Mouse (Mus musculus): Measurements from ENCODE around the gene Bdkrb1. TPM values are rescaled to one million over a fixed set of nuclear protein-coding genes. Genes with fewer than 3 reads are reported as not detected.

Gene Bdkrb1
- polyA plus RNA-seq, 1 experiment from 2014 or later: not detected

DNA sequence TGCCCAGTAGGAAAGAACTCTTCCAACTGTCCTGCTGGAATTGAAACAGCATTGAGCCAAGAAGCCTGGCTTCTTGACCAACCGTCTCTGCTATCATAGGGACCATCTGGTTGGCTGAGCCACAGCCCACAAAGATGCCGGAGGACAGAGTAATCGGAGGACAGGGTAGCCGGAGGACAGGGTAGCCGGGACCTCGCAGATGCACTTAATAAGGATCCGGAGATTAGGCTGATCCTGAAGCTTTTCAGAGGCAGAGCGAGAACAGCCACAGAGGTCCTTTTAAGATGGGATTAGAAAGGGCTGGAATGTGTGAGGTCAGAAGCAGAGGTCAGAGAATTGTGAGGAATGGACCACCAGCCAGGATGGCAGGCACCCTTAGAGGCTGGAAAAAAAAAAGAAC, 2.3 kb downstream of the Bdkrb1 start:
- no peak overlapping the region for H3K9ac ChIP-seq (ENCODE audit: low read depth, low read length)
- H3K4me3 ChIP-seq (ENCODE audit: low read depth, low read length): no peak overlapping the region
- H3K27me3 ChIP-seq (ENCODE audit: control insufficient read depth, insufficient read depth, low read length): no peaks in the 10 kb centered on the region
- H3K27ac ChIP-seq (ENCODE audit: low read depth, low read length): no peak overlapping the region
- H3K4me1 ChIP-seq (replicated peaks; ENCODE audit: control insufficient read depth, insufficient read depth, low read length): no peaks in the 10 kb centered on the region
- ATAC-seq (ENCODE audit: low FRiP score) (no peak), DNase-seq (ENCODE audit: low spot score) (no peak)
- H3K9me3 ChIP-seq (ENCODE audit: control insufficient read depth, low read length): no peaks in the 10 kb centered on the region
- no peak overlapping the region for H3K4me2 ChIP-seq (replicated peaks; ENCODE audit: low read depth, low read length)
- 20% methylated on average over 8 of the region's 8 CpGs for WGBS
- no peaks in the 10 kb centered on the region for H3K36me3 ChIP-seq (ENCODE audit: control insufficient read depth, insufficient read depth, low read length)

DNA sequence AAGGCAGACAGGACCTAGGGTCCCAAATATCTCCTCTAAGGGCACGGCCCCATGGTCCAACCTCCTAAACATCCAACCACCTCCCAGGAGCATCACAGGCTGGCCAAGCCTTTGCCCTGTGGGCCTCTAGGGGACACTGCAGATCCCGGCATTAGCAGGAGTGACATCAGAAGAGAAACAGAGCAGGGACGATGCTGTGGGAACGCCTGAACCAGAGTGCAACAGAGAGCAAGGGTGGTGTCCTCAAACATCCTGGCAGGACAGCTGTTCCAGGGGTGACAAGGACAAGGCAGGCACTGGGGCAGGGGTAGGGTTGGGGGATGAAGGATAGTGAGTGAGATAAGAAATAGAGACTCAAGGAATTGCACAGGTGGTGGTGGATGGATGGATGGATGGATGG, 4.0 kb downstream of the Bdkrb1 start:
- Histone ChIP-seq H3K36me3 (ENCODE audit: control insufficient read depth, insufficient read depth, low read length) (no peaks in the 10 kb centered on the region), H3K9ac (ENCODE audit: low read depth, low read length) (no peak overlapping the region), H3K4me1 (replicated peaks; ENCODE audit: control insufficient read depth, insufficient read depth, low read length) (no peaks in the 10 kb centered on the region), H3K9me3 (ENCODE audit: control insufficient read depth, low read length) (no peaks in the 10 kb centered on the region), H3K4me3 (ENCODE audit: low read depth, low read length) (no peak overlapping the region), H3K27me3 (ENCODE audit: control insufficient read depth, insufficient read depth, low read length) (no peaks in the 10 kb centered on the region), H3K27ac (ENCODE audit: low read depth, low read length) (no peak overlapping the region), H3K4me2 (replicated peaks; ENCODE audit: low read depth, low read length) (no peak overlapping the region)
- WGBS: 80% methylated on average over 4 of the region's 4 CpGs
- DNase-seq (ENCODE audit: low spot score) (no peak), ATAC-seq (ENCODE audit: low FRiP score) (no peak)

DNA sequence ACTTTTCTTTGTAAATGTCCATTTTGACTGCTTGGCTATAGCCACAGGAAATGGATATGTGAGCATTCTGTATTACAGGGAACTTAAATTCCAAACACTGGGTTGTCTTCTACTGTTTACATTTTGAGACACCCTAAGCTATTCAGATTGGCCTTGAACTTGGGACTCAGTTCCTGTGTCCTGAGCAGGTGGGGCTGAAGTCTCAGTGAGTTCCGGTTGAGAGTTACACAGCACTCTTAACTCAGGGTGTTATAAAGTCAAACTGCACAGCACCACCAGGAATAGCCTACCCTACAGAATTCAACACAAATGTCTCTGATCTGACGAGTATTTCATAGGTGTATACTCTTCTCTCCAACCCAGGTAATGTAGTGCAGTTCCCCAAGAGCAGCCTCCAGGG, 8.2 kb downstream of the Bdkrb1 start:
- Histone ChIP-seq H3K4me1 (replicated peaks; ENCODE audit: control insufficient read depth, insufficient read depth, low read length) (no peaks in the 10 kb centered on the region), H3K36me3 (ENCODE audit: control insufficient read depth, insufficient read depth, low read length) (no peaks in the 10 kb centered on the region), H3K4me3 (ENCODE audit: low read depth, low read length) (no peak overlapping the region), H3K27me3 (ENCODE audit: control insufficient read depth, insufficient read depth, low read length) (no peaks in the 10 kb centered on the region), H3K27ac (ENCODE audit: low read depth, low read length) (no peak overlapping the region), H3K9ac (ENCODE audit: low read depth, low read length) (no peak overlapping the region), H3K9me3 (ENCODE audit: control insufficient read depth, low read length) (no peaks in the 10 kb centered on the region), H3K4me2 (replicated peaks; ENCODE audit: low read depth, low read length) (no peak overlapping the region)
- 91% methylated on average over 2 of the region's 2 CpGs for WGBS
- DNase-seq (ENCODE audit: low spot score): no peak
- ATAC-seq (ENCODE audit: low FRiP score): no peak

DNA sequence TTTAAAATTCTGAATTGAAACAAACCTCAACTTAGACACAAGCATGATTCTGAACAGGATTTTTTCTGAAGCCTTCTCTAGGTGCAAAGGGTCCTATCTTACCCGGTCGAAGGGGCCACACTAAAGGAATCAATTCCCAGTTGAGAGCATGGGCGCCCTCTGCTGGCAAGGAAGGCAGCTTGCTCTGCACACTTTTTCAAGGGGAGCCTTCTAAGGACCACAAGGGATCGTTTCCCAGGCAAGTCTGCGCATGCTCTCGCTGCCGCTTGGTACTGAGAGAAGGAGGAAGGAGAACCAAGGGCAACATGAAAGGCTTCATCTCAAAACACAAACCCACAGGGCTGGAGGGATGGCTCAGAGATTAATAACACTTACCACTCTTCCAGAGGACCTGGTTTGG, 8.9 kb downstream of the Bdkrb1 start:
- ATAC-seq (ENCODE audit: low FRiP score): peak; percentile 40; the same call in 1 of the 2 replicates
- no peaks in the 10 kb centered on the region for H3K9me3 ChIP-seq (ENCODE audit: control insufficient read depth, low read length)
- no peak overlapping the region for H3K4me3 ChIP-seq (ENCODE audit: low read depth, low read length)
- H3K27me3 ChIP-seq (ENCODE audit: control insufficient read depth, insufficient read depth, low read length): no peaks in the 10 kb centered on the region
- no peak overlapping the region for H3K4me2 ChIP-seq (replicated peaks; ENCODE audit: low read depth, low read length)
- H3K4me1 ChIP-seq (replicated peaks; ENCODE audit: control insufficient read depth, insufficient read depth, low read length): no peaks in the 10 kb centered on the region
- no peaks in the 10 kb centered on the region for H3K36me3 ChIP-seq (ENCODE audit: control insufficient read depth, insufficient read depth, low read length)
- no peak overlapping the region for H3K9ac ChIP-seq (ENCODE audit: low read depth, low read length)
- H3K27ac ChIP-seq (ENCODE audit: low read depth, low read length): no peak overlapping the region
- 13% methylated on average over 7 of the region's 7 CpGs for WGBS
- peak; percentile 86 for DNase-seq (ENCODE audit: low spot score)

DNA sequence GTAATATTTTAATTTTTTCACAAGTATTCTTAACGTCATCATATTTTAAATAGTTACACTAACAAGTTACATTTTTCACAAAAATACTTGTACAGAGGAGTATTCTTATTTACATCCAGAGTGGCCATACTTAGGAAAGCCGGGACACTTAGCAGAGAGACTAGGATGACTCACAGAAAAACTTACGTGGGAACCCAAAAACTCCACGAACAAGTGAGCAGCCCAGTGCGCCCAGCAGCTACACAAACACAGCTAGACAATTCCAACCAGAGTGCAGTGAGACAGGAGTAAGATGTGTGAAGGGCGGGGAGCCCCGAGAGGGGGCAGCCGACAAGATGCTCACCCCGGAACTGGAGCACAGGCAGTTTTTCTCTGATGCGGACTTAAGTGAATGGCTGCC, 10.7 kb downstream of the Bdkrb1 start:
- 92% methylated on average over 10 of the region's 10 CpGs for WGBS
- DNase-seq (ENCODE audit: low spot score): no peak
- no peak for ATAC-seq (ENCODE audit: low FRiP score)

DNA sequence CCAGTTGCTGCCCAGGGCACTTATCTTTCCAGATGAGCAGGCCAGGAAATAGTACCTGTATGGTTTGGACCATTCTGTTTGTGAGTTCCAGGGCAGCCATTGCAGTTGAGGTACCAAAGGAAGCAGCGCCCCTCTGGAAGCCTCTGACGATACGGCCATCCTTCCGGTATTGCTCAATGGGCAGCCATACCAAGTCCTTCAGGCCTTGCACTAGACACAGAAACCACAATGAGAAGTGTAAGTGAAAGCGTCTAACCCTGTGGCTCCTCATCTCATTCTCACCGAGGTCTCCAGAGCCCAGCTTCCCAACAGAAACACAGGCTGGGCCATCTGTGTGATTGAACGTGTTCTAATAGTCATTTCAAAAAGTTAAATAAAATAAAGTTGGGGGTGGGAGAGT, 19.2 kb downstream of the Bdkrb1 start:
- DNase-seq (ENCODE audit: low spot score) (no peak), ATAC-seq (ENCODE audit: low FRiP score) (no peak)
- Histone ChIP-seq H3K27ac (ENCODE audit: low read depth, low read length) (no peak overlapping the region), H3K9me3 (ENCODE audit: control insufficient read depth, low read length) (no peaks in the 10 kb centered on the region), H3K9ac (ENCODE audit: low read depth, low read length) (no peak overlapping the region), H3K36me3 (ENCODE audit: control insufficient read depth, insufficient read depth, low read length) (peaks cover 9% of the 10 kb centered on the region; the same call in 1 of the 2 replicates), H3K4me2 (replicated peaks; ENCODE audit: low read depth, low read length) (no peak overlapping the region), H3K4me1 (replicated peaks; ENCODE audit: control insufficient read depth, insufficient read depth, low read length) (no peaks in the 10 kb centered on the region), H3K4me3 (ENCODE audit: low read depth, low read length) (no peak overlapping the region), H3K27me3 (ENCODE audit: control insufficient read depth, insufficient read depth, low read length) (no peaks in the 10 kb centered on the region)
- 93% methylated on average over 7 of the region's 7 CpGs for WGBS

More for the DNA sequence above, 10.7 kb downstream of the Bdkrb1 start:
- Histone ChIP-seq H3K4me3 (ENCODE audit: low read depth, low read length) (no peak overlapping the region), H3K4me1 (replicated peaks; ENCODE audit: control insufficient read depth, insufficient read depth, low read length) (no peaks in the 10 kb centered on the region), H3K9me3 (ENCODE audit: control insufficient read depth, low read length) (no peaks in the 10 kb centered on the region), H3K9ac (ENCODE audit: low read depth, low read length) (no peak overlapping the region), H3K4me2 (replicated peaks; ENCODE audit: low read depth, low read length) (no peak overlapping the region), H3K36me3 (ENCODE audit: control insufficient read depth, insufficient read depth, low read length) (no peaks in the 10 kb centered on the region), H3K27me3 (ENCODE audit: control insufficient read depth, insufficient read depth, low read length) (no peaks in the 10 kb centered on the region), H3K27ac (ENCODE audit: low read depth, low read length) (no peak overlapping the region)

DNA sequence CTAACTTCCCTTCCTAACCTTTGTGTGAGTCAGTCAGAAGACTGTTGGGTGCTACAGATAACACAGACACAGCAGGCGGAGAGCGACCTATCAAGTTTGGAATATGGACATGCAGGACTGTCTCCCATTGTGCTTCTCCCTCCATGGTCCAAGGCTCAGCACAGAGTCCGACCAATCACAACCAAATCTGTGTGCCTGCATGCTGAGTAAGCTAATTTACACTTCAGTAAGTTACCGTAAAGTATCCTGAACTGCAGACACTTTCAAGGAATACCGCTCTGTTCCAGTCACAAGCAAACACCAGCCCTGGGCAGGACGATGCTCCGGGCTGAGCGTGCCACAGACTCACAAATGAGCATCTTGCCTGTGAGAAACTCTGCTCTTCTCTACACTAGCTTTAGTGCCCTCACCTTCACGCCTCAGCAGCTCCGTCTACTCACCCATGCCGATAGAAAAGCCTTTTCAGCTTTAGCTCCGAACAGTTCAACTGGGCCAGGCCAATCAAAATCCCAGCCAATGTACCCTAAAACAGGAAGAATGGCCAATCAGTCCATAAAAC, 20.2 kb downstream of the Bdkrb1 start:
- Histone ChIP-seq H3K4me1 (replicated peaks; ENCODE audit: control insufficient read depth, insufficient read depth, low read length) (no peaks in the 10 kb centered on the region), H3K27ac (ENCODE audit: low read depth, low read length) (no peak overlapping the region), H3K9me3 (ENCODE audit: control insufficient read depth, low read length) (no peaks in the 10 kb centered on the region), H3K4me2 (replicated peaks; ENCODE audit: low read depth, low read length) (no peak overlapping the region), H3K27me3 (ENCODE audit: control insufficient read depth, insufficient read depth, low read length) (no peaks in the 10 kb centered on the region), H3K9ac (ENCODE audit: low read depth, low read length) (no peak overlapping the region), H3K36me3 (ENCODE audit: control insufficient read depth, insufficient read depth, low read length) (peaks cover 10% of the 10 kb centered on the region; the same call in 1 of the 2 replicates), H3K4me3 (ENCODE audit: low read depth, low read length) (no peak overlapping the region)
- 74% methylated on average over 12 of the region's 12 CpGs for WGBS
- ATAC-seq (ENCODE audit: low FRiP score): no peak
- DNase-seq (ENCODE audit: low spot score): no peak

DNA sequence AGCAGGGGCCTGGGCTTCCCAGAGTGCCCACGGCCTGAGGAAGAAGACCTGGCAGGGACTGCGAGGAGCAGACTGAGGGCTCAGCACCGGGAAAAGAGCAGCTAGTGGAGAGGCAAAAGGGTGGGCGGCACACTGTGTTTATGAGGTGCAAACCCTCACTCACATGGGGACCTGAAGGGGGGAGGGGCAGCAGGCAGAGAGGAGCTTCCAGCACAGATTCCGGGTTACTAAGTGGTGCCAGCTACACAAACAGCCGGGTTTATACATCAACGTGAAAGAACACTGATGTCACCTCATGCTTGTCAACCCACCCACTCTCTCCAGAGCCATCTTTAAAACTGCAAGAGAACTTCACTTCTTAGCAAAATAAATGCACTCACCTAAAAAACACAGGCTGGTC, 22.9 kb downstream of the Bdkrb1 start:
- Histone ChIP-seq H3K36me3 (ENCODE audit: control insufficient read depth, insufficient read depth, low read length) (peaks cover 6% of the 10 kb centered on the region; the same call in 1 of the 2 replicates), H3K27me3 (ENCODE audit: control insufficient read depth, insufficient read depth, low read length) (no peaks in the 10 kb centered on the region), H3K4me1 (replicated peaks; ENCODE audit: control insufficient read depth, insufficient read depth, low read length) (no peaks in the 10 kb centered on the region), H3K4me2 (replicated peaks; ENCODE audit: low read depth, low read length) (no peak overlapping the region), H3K27ac (ENCODE audit: low read depth, low read length) (no peak overlapping the region), H3K4me3 (ENCODE audit: low read depth, low read length) (no peak overlapping the region), H3K9me3 (ENCODE audit: control insufficient read depth, low read length) (no peaks in the 10 kb centered on the region), H3K9ac (ENCODE audit: low read depth, low read length) (no peak overlapping the region)
- no peak for DNase-seq (ENCODE audit: low spot score)
- 75% methylated on average over 7 of the region's 7 CpGs for WGBS
- ATAC-seq (ENCODE audit: low FRiP score): no peak

DNA sequence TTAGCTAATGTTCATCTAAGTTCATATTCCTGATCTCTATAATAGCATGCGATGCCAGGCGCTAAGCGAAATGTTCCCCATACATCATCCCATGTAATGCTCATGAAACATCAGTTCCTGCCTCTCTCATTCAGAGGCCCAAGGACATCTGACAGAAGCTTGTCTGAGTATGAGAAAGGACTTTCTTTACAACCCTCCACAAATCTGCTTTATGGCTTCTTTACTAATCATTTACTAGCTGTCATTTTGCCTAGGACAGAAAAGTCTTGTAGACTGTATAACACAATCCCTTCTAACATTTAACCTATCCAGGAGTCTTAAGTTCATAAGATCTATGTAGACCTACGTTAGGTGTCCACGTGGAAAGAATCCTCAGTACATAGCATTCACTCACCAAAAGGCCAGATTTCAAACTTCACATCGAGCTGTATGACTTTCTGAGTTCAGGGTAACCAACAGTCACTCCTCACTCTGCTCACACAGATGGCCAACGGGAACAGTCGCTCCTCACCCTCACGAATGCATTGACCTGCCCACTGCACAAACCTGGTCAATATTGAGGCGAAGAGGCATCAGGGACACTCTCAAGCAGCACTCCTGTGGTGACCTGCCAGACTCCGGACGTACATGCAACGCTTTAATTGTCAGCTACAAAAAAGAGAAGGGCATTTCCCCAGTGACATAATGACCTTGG, 31.6 kb downstream of the Bdkrb1 start:
- H3K36me3 ChIP-seq (ENCODE audit: control insufficient read depth, insufficient read depth, low read length): 0 out of 2 replicates have a peak, but pooled peaks cover 6% of the 10 kb centered on the region
- 92% methylated on average over 13 of the region's 13 CpGs for WGBS
- no peak overlapping the region for H3K4me3 ChIP-seq (ENCODE audit: low read depth, low read length)
- no peak for DNase-seq (ENCODE audit: low spot score)
- no peak overlapping the region for H3K4me2 ChIP-seq (replicated peaks; ENCODE audit: low read depth, low read length)
- H3K9me3 ChIP-seq (ENCODE audit: control insufficient read depth, low read length): no peaks in the 10 kb centered on the region
- no peaks in the 10 kb centered on the region for H3K27me3 ChIP-seq (ENCODE audit: control insufficient read depth, insufficient read depth, low read length)
- H3K4me1 ChIP-seq (replicated peaks; ENCODE audit: control insufficient read depth, insufficient read depth, low read length): no peaks in the 10 kb centered on the region
- no peak overlapping the region for H3K9ac ChIP-seq (ENCODE audit: low read depth, low read length)
- no peak overlapping the region for H3K27ac ChIP-seq (ENCODE audit: low read depth, low read length)
- no peak for ATAC-seq (ENCODE audit: low FRiP score)
